Mouse (Mus musculus) intestine, postnatal 0 days (tissue): ENCODE results near the gene Msmb. TPM values are rescaled to one million over a fixed set of nuclear protein-coding genes. Genes with fewer than 3 reads are reported as not detected.
"Not testable (repeated sequence)": the region's sequence is repeated elsewhere in the genome, so short reads cannot be mapped to it uniquely, and the experiment has no call there.

ENCODE experiments used
- ATAC-seq: fragments of 200-750 bp; cut with Nextera tagmentation; 2 replicates; pipeline ENCODE4 v1.8.0; 2017; ENCODE audit warnings: mild to moderate bottlenecking, moderate TSS enrichment, moderate library complexity
- H3K27ac ChIP-seq: fragments of 300-500 bp; sonication (generic); 2 replicates; pipeline ENCODE4 v1.5.1; 2014; ENCODE audit warnings: mild to moderate bottlenecking, low read depth, low read length, moderate library complexity
- H3K27me3 ChIP-seq: fragments of 300-500 bp; sonication (generic); replicated peaks from 2 replicates; pipeline ENCODE4 v1.6.1; 2014; ENCODE audit warnings: low read length, mixed read lengths; ENCODE audit not compliant: control insufficient read depth, insufficient read depth
- H3K36me3 ChIP-seq: fragments of 300-500 bp; sonication (generic); 2 replicates; pipeline ENCODE4 v1.6.1; 2014; ENCODE audit warnings: mild to moderate bottlenecking, moderate library complexity; ENCODE audit not compliant: control insufficient read depth, insufficient read depth
- H3K4me1 ChIP-seq: fragments of 300-500 bp; sonication (generic); replicated peaks from 2 replicates; pipeline ENCODE4 v1.6.1; 2014; ENCODE audit warnings: antibody characterized with exemption, low read length, mixed read lengths; ENCODE audit not compliant: control insufficient read depth, insufficient read depth
- H3K4me2 ChIP-seq: fragments of 300-500 bp; sonication (generic); replicated peaks from 2 replicates; pipeline ENCODE4 v1.6.1; 2014; ENCODE audit warnings: low read depth, mild to moderate bottlenecking, moderate library complexity
- H3K4me3 ChIP-seq: fragments of 300-500 bp; sonication (generic); 2 replicates; pipeline ENCODE4 v1.5.1; 2014; ENCODE audit warnings: low read depth, low read length
- H3K9ac ChIP-seq: fragments of 300-500 bp; sonication (generic); 2 replicates; pipeline ENCODE4 v1.6.1; 2014; ENCODE audit warnings: mild to moderate bottlenecking, low read depth, low read length
- H3K9me3 ChIP-seq: fragments of 300-500 bp; sonication (generic); 2 replicates; pipeline ENCODE4 v1.6.1; 2016; ENCODE audit warnings: mixed run types; ENCODE audit not compliant: control insufficient read depth
- CTCF ChIP-seq: sonication (generic); IDR thresholded peaks from 2 replicates; pipeline ENCODE4 v1.5.1; 2016; ENCODE audit warnings: low read depth, mild to moderate bottlenecking, control low read depth, antibody characterized with exemption, moderate library complexity
- WGBS: fragments of 180-500 bp; shearing (Covaris S2); extraction: QIAGEN DNeasy Blood & Tissue Kit; methylation state at CpG from one replicate; pipeline ENCODE4 v1.1.7; 2014; 5-methylcytosine and 5-hydroxymethylcytosine counted together
- polyA plus RNA-seq: library from polyadenylated mRNA; unstranded; fragments of >200 nt; fragmentation: Nextera tagmentation; extraction: Ambion mirVana; gene quantifications from 2 replicates; pipeline ENCODE4 v1.2.1, GENCODE M21; 2015

Msmb gene
- polyA plus RNA-seq, 1 experiment from 2014 or later: not detected

GRCm38 (mm10) chr14:32166062-32166441 lies 24.2 kb downstream of the Msmb start:
- Histone ChIP-seq H3K27ac (peak overlapping the region; percentile 80), H3K9ac (peak overlapping the region; percentile 46), H3K4me1 (no peaks in the 10 kb centered on the region), H3K4me3 (peak overlapping the region; percentile 45), H3K36me3 (no peaks in the 10 kb centered on the region; the same call in 1 of the 2 replicates), H3K27me3 (no peaks in the 10 kb centered on the region), H3K4me2 (peak overlapping the region; percentile 86), H3K9me3 (no peaks in the 10 kb centered on the region)
- ATAC-seq: no peak
- 39% methylated on average over 2 of the region's 2 CpGs for WGBS
- no peak for TF ChIP-seq CTCF

- H3K27ac ChIP-seq: no peak overlapping the region
- no peaks in the 10 kb centered on the region for H3K27me3 ChIP-seq
- no peaks in the 10 kb centered on the region for H3K9me3 ChIP-seq
- peak overlapping the region; percentile 86 for H3K4me2 ChIP-seq
- H3K4me1 ChIP-seq: no peaks in the 10 kb centered on the region
- no peak for ATAC-seq
- WGBS: 35% methylated on average over 1 of the region's 1 CpGs
- H3K9ac ChIP-seq: peak overlapping the region; percentile 46
- TF ChIP-seq CTCF: no peak
- H3K36me3 ChIP-seq: peaks cover 2% of the 10 kb centered on the region; the same call in 1 of the 2 replicates
- H3K4me3 ChIP-seq: peak overlapping the region; percentile 45
Observed at GRCm38 (mm10) chr14:32166840-32167239, 25.0 kb downstream of the Msmb start.

GRCm38 (mm10) chr14:32167326-32167725 lies 25.5 kb downstream of the Msmb start:
- no peaks in the 10 kb centered on the region for H3K27me3 ChIP-seq
- H3K9ac ChIP-seq: no peak overlapping the region; the same call in 1 of the 2 replicates
- 0 out of 2 replicates have a peak, but pooled peaks cover 7% of the 10 kb centered on the region for H3K36me3 ChIP-seq
- H3K4me2 ChIP-seq: peak overlapping the region; percentile 86
- WGBS: 54% methylated on average over 5 of the region's 5 CpGs
- H3K27ac ChIP-seq: peak overlapping the region; percentile 42; the same call in 1 of the 2 replicates
- H3K4me3 ChIP-seq: peak overlapping the region; percentile 45
- H3K9me3 ChIP-seq: no peaks in the 10 kb centered on the region
- no peak for ATAC-seq
- H3K4me1 ChIP-seq: no peaks in the 10 kb centered on the region
- TF ChIP-seq CTCF: no peak

- no peak for TF ChIP-seq CTCF
- no peak overlapping the region for H3K9ac ChIP-seq
- no peak for ATAC-seq
- no peak overlapping the region for H3K27ac ChIP-seq
- no peaks in the 10 kb centered on the region for H3K27me3 ChIP-seq
- WGBS: 64% methylated on average over 3 of the region's 3 CpGs
- no peaks in the 10 kb centered on the region for H3K4me1 ChIP-seq
- peak overlapping the region; percentile 45; the same call in 1 of the 2 replicates for H3K4me3 ChIP-seq
- peaks cover 20% of the 10 kb centered on the region for H3K36me3 ChIP-seq
- peak overlapping the region; percentile 86 for H3K4me2 ChIP-seq
- no peaks in the 10 kb centered on the region for H3K9me3 ChIP-seq
Observed at GRCm38 (mm10) chr14:32168653-32169231, 26.9 kb downstream of the Msmb start.

- Histone ChIP-seq H3K36me3 (peaks cover 31% of the 10 kb centered on the region), H3K27ac (no peak overlapping the region), H3K4me3 (no peak overlapping the region), H3K4me2 (no peak overlapping the region), H3K9ac (no peak overlapping the region), H3K9me3 (no peaks in the 10 kb centered on the region), H3K4me1 (no peaks in the 10 kb centered on the region), H3K27me3 (no peaks in the 10 kb centered on the region)
- ATAC-seq: no peak
- no peak for TF ChIP-seq CTCF
- 88% methylated on average over 4 of the region's 4 CpGs for WGBS
Observed at GRCm38 (mm10) chr14:32170137-32170536, 28.3 kb downstream of the Msmb start.

- Histone ChIP-seq H3K9me3 (no peaks in the 10 kb centered on the region), H3K4me1 (no peaks in the 10 kb centered on the region), H3K36me3 (peaks cover 50% of the 10 kb centered on the region), H3K4me2 (no peak overlapping the region), H3K27me3 (no peaks in the 10 kb centered on the region), H3K9ac (no peak overlapping the region), H3K4me3 (no peak overlapping the region), H3K27ac (no peak overlapping the region)
- ATAC-seq: no peak
- TF ChIP-seq CTCF: no peak
- 76% methylated on average over 2 of the region's 2 CpGs for WGBS
Observed at GRCm38 (mm10) chr14:32175310-32175709, 33.5 kb downstream of the Msmb start.

- not testable (repeated sequence) for H3K4me3 ChIP-seq, H3K9me3 ChIP-seq, H3K27me3 ChIP-seq, H3K4me1 ChIP-seq, H3K4me2 ChIP-seq, H3K9ac ChIP-seq, H3K27ac ChIP-seq
- 62% methylated on average over 4 of the region's 5 CpGs for WGBS
- H3K36me3 ChIP-seq: peaks cover 54% of the 10 kb centered on the region
- ATAC-seq: peak; percentile 62; the same call in 1 of the 2 replicates
Observed at GRCm38 (mm10) chr14:32176590-32176989, 34.8 kb downstream of the Msmb start.
